Mouse (Mus musculus): ENCODE measurements around the gene Crx. TPM values are rescaled to one million over a fixed set of nuclear protein-coding genes. Genes with fewer than 3 reads are reported as not detected.

Crx gene
- polyA plus RNA-seq, 1 experiment from 2014 or later = not detected

DNA sequence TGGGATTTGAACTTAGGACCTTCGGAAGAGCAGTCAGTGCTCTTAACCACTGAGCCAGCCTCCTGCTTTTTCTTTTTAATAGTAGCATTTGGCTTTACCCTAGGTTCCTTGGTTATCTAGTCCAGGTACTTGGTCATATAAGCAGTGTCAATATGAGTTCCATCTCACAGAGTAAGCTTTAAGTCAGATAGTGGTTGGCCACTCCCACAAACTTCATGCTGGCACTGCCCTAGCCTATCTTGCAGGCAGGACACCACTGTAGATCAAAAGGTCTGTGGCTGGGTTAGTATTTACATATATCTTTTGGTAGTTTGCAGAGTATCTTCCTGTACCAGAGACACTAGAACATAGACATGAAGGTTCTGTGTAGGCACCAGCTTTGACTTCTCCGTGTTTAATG is 4.4 kb upstream of the Crx start:
- H3K9me3 ChIP-seq (ENCODE audit: control insufficient read depth, low read length) = no peaks in the 10 kb centered on the region
- no peaks in the 10 kb centered on the region for H3K36me3 ChIP-seq (ENCODE audit: control insufficient read depth, insufficient read depth, low read length)
- WGBS = 95% methylated on average over 2 of the region's 2 CpGs
- no peaks in the 10 kb centered on the region for H3K27me3 ChIP-seq (ENCODE audit: control insufficient read depth, insufficient read depth, low read length)
- DNase-seq (ENCODE audit: low spot score) (no peak), ATAC-seq (ENCODE audit: insufficient read depth, low FRiP score, low TSS enrichment) (no peak)
- H3K4me3 ChIP-seq (ENCODE audit: low read depth, low read length) = no peak overlapping the region
- no peak overlapping the region for H3K9ac ChIP-seq (ENCODE audit: low read length)
- no peak overlapping the region for H3K4me2 ChIP-seq (ENCODE audit: low read depth)
- no peak overlapping the region for H3K27ac ChIP-seq (ENCODE audit: low read depth, low read length)
- no peaks in the 10 kb centered on the region for H3K4me1 ChIP-seq (ENCODE audit: control insufficient read depth, insufficient read depth, low read length)

DNA sequence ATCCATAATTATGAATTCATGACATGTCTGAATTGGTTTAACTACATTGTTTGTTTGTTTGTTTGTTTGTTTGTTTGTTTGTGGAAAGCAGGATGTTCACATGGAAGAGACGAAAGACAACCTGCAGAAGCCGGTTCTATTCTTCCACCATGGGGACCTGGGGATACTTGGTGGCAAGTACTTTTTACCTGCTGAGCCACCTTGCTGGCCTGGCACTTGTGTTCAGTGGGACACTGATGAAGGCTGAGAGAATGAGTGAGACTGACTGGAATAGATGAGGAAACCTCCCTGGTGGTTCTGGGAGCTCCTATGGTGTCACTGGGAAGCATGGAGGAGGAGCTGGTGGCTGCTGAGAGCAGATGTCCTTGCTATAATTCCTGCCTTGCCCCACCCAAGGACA is 2.5 kb upstream of the Crx start, which contains the start of gene Crxos:
TSS of gene Crxos (plus strand) at position 301 of the 400 bp plus-strand sequence.
- no peaks in the 10 kb centered on the region for H3K27me3 ChIP-seq (ENCODE audit: control insufficient read depth, insufficient read depth, low read length)
- ATAC-seq (ENCODE audit: insufficient read depth, low FRiP score, low TSS enrichment) (no peak), DNase-seq (ENCODE audit: low spot score) (no peak)
- no peak within 1 kb of the TSS for H3K4me3 ChIP-seq (ENCODE audit: low read depth, low read length)
- no peaks in the 10 kb centered on the region for H3K9me3 ChIP-seq (ENCODE audit: control insufficient read depth, low read length)
- no peaks in the 10 kb centered on the region for H3K36me3 ChIP-seq (ENCODE audit: control insufficient read depth, insufficient read depth, low read length)
- H3K4me1 ChIP-seq (ENCODE audit: control insufficient read depth, insufficient read depth, low read length) = no peaks in the 10 kb centered on the region
- 96% methylated on average over 2 of the region's 2 CpGs for WGBS
- H3K4me2 ChIP-seq (ENCODE audit: low read depth) = no peak within 1 kb of the TSS
- H3K9ac ChIP-seq (ENCODE audit: low read length) = no peak within 1 kb of the TSS
- no peak within 1 kb of the TSS for H3K27ac ChIP-seq (ENCODE audit: low read depth, low read length)

DNA sequence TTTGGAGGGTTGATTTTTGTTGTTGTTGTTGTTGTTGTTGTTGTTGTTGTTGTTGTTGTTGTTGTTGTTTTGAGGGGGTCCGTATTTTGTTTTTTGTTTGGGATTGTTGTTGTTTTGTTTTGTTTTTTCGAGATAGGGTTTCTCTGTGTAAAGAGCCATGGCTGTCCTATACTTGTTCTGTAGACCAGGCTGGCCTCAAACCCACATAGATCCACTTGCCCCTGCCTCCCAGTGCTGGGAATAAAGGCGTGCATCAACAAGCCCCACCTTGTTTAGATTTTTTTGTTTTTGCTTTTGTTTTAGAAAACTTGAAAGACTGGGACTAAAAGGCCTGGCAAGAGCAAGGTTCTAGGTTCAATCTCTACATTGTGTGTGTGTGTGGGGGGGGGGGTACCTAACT is 2.1 kb upstream of the Crx start:
- Histone ChIP-seq H3K27me3 (ENCODE audit: control insufficient read depth, insufficient read depth, low read length) (no peaks in the 10 kb centered on the region), H3K4me3 (ENCODE audit: low read depth, low read length) (no peak overlapping the region), H3K27ac (ENCODE audit: low read depth, low read length) (no peak overlapping the region), H3K4me2 (ENCODE audit: low read depth) (no peak overlapping the region), H3K9ac (ENCODE audit: low read length) (no peak overlapping the region), H3K9me3 (ENCODE audit: control insufficient read depth, low read length) (no peaks in the 10 kb centered on the region), H3K36me3 (ENCODE audit: control insufficient read depth, insufficient read depth, low read length) (no peaks in the 10 kb centered on the region), H3K4me1 (ENCODE audit: control insufficient read depth, insufficient read depth, low read length) (no peaks in the 10 kb centered on the region)
- ATAC-seq (ENCODE audit: insufficient read depth, low FRiP score, low TSS enrichment) (no peak), DNase-seq (ENCODE audit: low spot score) (no peak)
- 81% methylated on average over 3 of the region's 3 CpGs for WGBS

DNA sequence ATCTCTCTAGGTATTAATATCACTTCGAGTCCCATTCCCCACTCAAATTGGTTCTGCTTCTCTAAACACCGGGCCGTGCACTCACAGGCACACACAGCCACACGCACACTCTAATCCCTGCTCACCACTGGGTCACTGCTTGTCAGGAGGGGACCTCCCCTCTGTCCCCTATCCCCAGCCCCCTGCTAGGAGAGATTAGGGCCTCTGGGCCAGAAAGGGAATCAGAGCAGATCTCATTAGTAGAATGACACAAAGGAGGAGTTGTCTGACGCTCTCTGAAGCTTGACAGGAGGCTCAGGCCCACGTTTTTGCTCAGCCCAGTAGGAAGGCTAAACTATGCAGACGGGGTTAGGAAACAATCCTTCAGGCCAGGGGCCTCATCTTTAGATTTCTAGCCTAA is 1.6 kb upstream of the Crx start:
- Histone ChIP-seq H3K9me3 (ENCODE audit: control insufficient read depth, low read length) (no peaks in the 10 kb centered on the region), H3K4me1 (ENCODE audit: control insufficient read depth, insufficient read depth, low read length) (no peaks in the 10 kb centered on the region), H3K36me3 (ENCODE audit: control insufficient read depth, insufficient read depth, low read length) (no peaks in the 10 kb centered on the region), H3K27me3 (ENCODE audit: control insufficient read depth, insufficient read depth, low read length) (no peaks in the 10 kb centered on the region), H3K4me3 (ENCODE audit: low read depth, low read length) (no peak overlapping the region), H3K27ac (ENCODE audit: low read depth, low read length) (no peak overlapping the region), H3K4me2 (ENCODE audit: low read depth) (no peak overlapping the region), H3K9ac (ENCODE audit: low read length) (no peak overlapping the region)
- ATAC-seq (ENCODE audit: insufficient read depth, low FRiP score, low TSS enrichment) = no peak
- WGBS = 28% methylated on average over 7 of the region's 7 CpGs
- DNase-seq (ENCODE audit: low spot score) = no peak

DNA sequence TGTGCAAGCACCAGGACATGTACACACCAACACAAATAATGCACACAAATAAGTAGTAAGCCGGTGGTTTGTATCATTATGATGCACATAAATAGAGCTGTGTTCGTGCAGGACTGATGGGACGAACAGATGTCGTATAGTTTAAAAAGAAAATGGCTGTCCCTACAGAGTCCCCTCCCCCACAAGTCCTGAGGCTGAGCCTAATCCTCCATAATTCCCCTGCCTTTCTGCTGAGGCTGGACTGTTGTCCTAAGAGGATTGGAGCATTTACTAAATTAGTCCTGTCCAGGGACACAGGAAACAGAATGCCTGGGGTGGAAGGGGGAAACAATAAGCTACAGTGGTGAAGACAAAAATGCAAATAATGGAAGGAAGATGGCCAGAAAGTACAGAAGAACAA is 15.7 kb downstream of the Crx start:
- Histone ChIP-seq H3K4me3 (ENCODE audit: low read depth, low read length) (no peak overlapping the region), H3K9ac (ENCODE audit: low read length) (no peak overlapping the region), H3K4me1 (ENCODE audit: control insufficient read depth, insufficient read depth, low read length) (no peaks in the 10 kb centered on the region), H3K4me2 (ENCODE audit: low read depth) (no peak overlapping the region), H3K27ac (ENCODE audit: low read depth, low read length) (no peak overlapping the region), H3K36me3 (ENCODE audit: control insufficient read depth, insufficient read depth, low read length) (no peaks in the 10 kb centered on the region), H3K9me3 (ENCODE audit: control insufficient read depth, low read length) (no peaks in the 10 kb centered on the region; the same call in 1 of the 2 replicates), H3K27me3 (ENCODE audit: control insufficient read depth, insufficient read depth, low read length) (no peaks in the 10 kb centered on the region)
- 80% methylated on average over 4 of the region's 4 CpGs for WGBS
- no peak for ATAC-seq (ENCODE audit: insufficient read depth, low FRiP score, low TSS enrichment)
- DNase-seq (ENCODE audit: low spot score) = no peak

DNA sequence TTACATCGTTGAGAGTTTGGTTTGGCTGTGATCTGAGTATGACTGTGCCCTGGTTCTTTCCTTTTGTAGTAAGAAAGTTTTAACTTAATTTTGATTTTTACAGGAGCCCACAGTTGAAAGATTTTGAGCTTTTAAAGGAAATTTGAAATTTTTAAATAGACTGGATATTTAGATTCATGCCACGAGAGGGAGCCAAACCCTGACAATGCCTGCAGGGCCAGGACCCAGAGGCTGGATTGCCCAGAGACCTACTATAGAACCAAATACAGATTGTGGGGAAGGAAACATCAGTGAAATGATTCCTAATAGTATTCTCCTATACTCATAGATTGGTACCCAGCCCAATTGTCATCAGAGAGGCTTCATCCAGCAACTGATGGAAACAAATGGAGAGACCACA is 20.1 kb downstream of the Crx start:
- H3K36me3 ChIP-seq (ENCODE audit: control insufficient read depth, insufficient read depth, low read length) = no peaks in the 10 kb centered on the region
- DNase-seq (ENCODE audit: low spot score) = no peak
- H3K27ac ChIP-seq (ENCODE audit: low read depth, low read length) = no peak overlapping the region
- no peak for ATAC-seq (ENCODE audit: insufficient read depth, low FRiP score, low TSS enrichment)
- no peak overlapping the region for H3K4me2 ChIP-seq (ENCODE audit: low read depth)
- H3K4me1 ChIP-seq (ENCODE audit: control insufficient read depth, insufficient read depth, low read length) = no peaks in the 10 kb centered on the region
- H3K4me3 ChIP-seq (ENCODE audit: low read depth, low read length) = no peak overlapping the region
- no peaks in the 10 kb centered on the region for H3K9me3 ChIP-seq (ENCODE audit: control insufficient read depth, low read length)
- 47% methylated on average over 2 of the region's 2 CpGs for WGBS
- no peaks in the 10 kb centered on the region for H3K27me3 ChIP-seq (ENCODE audit: control insufficient read depth, insufficient read depth, low read length)
- no peak overlapping the region for H3K9ac ChIP-seq (ENCODE audit: low read length)

DNA sequence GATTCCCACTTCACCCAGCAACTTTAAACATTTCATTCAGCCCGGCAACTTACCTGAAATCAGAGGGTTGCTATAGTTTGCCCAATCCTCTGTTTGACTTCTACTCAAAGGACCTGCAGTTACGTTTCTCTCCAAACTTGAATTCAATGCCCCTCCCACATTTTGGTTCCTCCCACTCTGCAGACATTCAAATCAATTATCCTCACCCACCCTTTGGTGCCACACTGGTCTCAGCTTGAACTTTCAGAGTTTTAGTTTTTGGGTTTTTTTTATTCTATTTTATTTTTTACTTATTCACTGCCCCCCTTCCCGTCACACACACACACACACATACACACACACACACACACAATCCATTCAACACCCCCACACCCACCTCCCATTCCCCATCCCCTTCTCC is 40.2 kb downstream of the Crx start, which contains the start of gene Obox6:
TSS of gene Obox6 (minus strand) at position 101 of the 400 bp plus-strand sequence.
- H3K27me3 ChIP-seq (ENCODE audit: control insufficient read depth, insufficient read depth, low read length) = no peaks in the 10 kb centered on the region
- DNase-seq (ENCODE audit: low spot score) (no peak), ATAC-seq (ENCODE audit: insufficient read depth, low FRiP score, low TSS enrichment) (no peak)
- no peak within 1 kb of the TSS for H3K4me3 ChIP-seq (ENCODE audit: low read depth, low read length)
- 94% methylated on average over 3 of the region's 3 CpGs for WGBS
- no peak within 1 kb of the TSS for H3K27ac ChIP-seq (ENCODE audit: low read depth, low read length)
- no peak within 1 kb of the TSS for H3K9ac ChIP-seq (ENCODE audit: low read length)
- no peaks in the 10 kb centered on the region for H3K36me3 ChIP-seq (ENCODE audit: control insufficient read depth, insufficient read depth, low read length)
- H3K4me1 ChIP-seq (ENCODE audit: control insufficient read depth, insufficient read depth, low read length) = no peaks in the 10 kb centered on the region
- H3K4me2 ChIP-seq (ENCODE audit: low read depth) = no peak within 1 kb of the TSS
- peaks cover 7% of the 10 kb centered on the region for H3K9me3 ChIP-seq (ENCODE audit: control insufficient read depth, low read length)

Other genes starting within 250 kb of the Crx start
- not detected in 2 replicates for gene Obox3, start 240.1 kb downstream of the Crx start, polyA plus RNA-seq (2014; fragmentation: Nextera tagmentation; extraction: Ambion mirVana)
- gene Obox5, start 129.8 kb downstream of the Crx start, polyA plus RNA-seq (2014; fragmentation: Nextera tagmentation; extraction: Ambion mirVana) = not detected in 2 replicates
- not detected in 2 replicates for gene Obox6, start 40.3 kb downstream of the Crx start, polyA plus RNA-seq (2014; fragmentation: Nextera tagmentation; extraction: Ambion mirVana)
- gene Crxos, start 2.6 kb upstream of the Crx start, polyA plus RNA-seq (2014; fragmentation: Nextera tagmentation; extraction: Ambion mirVana) = 0.56 TPM in 1 of 2 replicates, not detected in the other
- gene Selenow, start 42.4 kb upstream of the Crx start, polyA plus RNA-seq (2014; fragmentation: Nextera tagmentation; extraction: Ambion mirVana) = 917 and 923 TPM in 2 replicates
- gene Nop53, start 66.1 kb upstream of the Crx start, polyA plus RNA-seq (2014; fragmentation: Nextera tagmentation; extraction: Ambion mirVana) = 176 and 182 TPM in 2 replicates
- 11.2 and 11.3 TPM in 2 replicates for gene Ehd2, start 87.6 kb upstream of the Crx start, polyA plus RNA-seq (2014; fragmentation: Nextera tagmentation; extraction: Ambion mirVana)
- 7.5 and 8.7 TPM in 2 replicates for gene Bicra, start 168.0 kb upstream of the Crx start, polyA plus RNA-seq (2014; fragmentation: Nextera tagmentation; extraction: Ambion mirVana)
- 0.08 TPM in 1 of 2 replicates, not detected in the other for gene Zfp541, start 181.8 kb upstream of the Crx start, polyA plus RNA-seq (2014; fragmentation: Nextera tagmentation; extraction: Ambion mirVana)
- gene Napa, start 218.5 kb upstream of the Crx start, polyA plus RNA-seq (2014; fragmentation: Nextera tagmentation; extraction: Ambion mirVana) = 175 and 184 TPM in 2 replicates
- 21.1 and 22.8 TPM in 2 replicates for gene Kptn, start 239.9 kb upstream of the Crx start, polyA plus RNA-seq (2014; fragmentation: Nextera tagmentation; extraction: Ambion mirVana)
- 0.95 and 1.0 TPM in 2 replicates for gene Slc8a2, start 249.9 kb upstream of the Crx start, polyA plus RNA-seq (2014; fragmentation: Nextera tagmentation; extraction: Ambion mirVana)

All from neural tube, embryonic 11.5 days (tissue).